Mouse (Mus musculus): ENCODE results near the gene Dusp9. TPM values are rescaled to one million over a fixed set of nuclear protein-coding genes. Genes with fewer than 3 reads are reported as not detected.

The Dusp9 gene
- polyA plus RNA-seq (2012; rRNA removed) = 0.45 and 0.60 TPM in 2 replicates

DNA sequence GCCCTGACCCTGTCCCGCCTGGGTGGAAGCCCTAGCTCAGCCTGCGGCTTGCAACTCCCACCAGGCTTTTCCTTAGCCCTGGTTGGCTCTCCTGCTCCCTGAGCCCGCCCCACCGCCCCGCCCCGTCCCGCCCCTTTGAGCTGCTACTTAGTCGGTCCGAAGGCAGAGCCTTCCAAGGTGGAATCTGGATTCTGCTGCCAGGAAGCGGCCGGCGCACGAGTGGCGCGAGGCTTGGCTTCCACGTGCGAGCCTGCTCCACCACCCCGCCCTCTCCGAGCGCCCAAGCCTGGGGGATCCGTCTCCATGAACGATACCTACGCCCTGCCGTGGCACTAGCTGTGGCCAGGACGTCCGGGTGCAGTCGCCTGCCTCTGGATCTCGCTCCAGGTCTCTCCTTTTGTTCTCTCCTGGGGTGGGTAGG, at the start of gene Dusp9:
TSS of gene Dusp9 (plus strand) at position 165 of the 421 bp plus-strand sequence.

DNA sequence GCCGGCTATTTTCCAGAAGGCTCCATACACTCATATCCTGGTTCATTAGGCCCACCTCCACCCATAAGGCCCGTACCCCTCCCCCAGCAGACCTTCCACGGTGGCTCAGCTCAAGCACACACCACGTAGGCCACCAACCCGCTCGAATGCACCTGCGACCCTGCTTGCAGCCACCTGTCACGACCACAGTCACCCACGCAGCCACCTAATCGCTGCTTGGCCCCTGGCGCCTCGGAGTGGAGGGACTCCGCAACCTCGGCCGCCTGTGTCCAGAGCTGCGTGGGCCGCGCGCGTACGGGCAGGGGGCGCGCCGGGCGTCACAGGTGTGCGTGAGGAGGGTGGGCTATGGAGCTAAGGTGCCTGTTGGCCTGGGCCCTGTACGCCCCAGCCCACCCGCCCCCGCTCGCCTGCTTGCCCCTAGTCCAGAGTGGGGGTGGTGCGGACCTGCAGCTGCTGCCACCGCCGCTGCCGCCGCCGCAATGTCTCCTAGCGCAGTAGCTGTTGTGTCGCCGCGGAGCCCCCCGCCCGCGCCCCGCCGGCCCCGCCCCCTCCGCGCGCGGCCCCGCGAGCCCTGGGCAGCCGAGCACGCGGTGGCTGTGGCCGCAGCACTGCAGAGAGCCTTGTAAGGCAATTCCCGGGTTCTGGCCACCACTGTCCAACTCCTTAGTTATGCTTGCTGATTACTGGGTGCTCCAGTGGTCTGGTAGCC, 20.5 kb downstream of the Dusp9 start, which contains the start of gene Pnck:
TSS of gene Pnck (minus strand) at position 543 of the 709 bp plus-strand sequence.

DNA sequence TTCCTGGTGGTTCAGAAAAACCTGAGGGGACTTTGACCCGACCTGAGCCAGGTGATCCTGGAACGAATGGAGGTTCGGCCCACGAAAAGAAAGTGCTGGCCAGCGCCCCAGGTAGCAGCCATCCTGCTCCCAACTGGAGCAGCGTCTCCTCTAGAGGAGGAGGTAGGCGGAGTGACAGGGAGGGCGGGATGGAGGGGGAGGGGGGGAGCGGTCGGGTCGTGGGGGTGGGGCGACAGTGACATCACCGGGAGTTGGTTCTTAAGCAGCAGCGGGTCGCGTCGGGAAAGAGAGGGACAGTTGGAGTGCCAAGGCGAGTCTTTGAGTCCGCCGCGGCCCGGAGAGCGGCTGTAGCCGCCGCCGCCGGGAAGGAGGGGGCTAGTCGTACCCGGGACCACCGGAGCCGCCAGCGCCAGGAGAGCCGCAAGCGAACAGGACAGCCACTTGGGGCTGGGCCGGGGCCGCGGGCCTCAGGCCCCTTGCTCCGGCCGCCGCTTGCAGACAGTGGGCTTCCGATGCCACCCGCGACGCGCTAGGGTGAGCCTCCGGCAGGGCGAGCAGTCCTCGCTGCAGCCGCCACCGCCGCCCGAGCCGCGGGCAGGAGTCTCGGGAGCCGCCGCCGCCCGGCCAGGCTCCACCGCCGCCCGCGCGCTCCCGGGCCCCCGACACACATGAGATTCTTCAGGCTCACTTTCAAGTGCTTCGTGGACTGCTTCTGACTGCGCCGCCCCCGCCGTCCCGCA, 33.8 kb downstream of the Dusp9 start, which contains the start of gene Slc6a8:
TSS of gene Slc6a8 (plus strand) at position 272 of the 740 bp plus-strand sequence.

Other genes with a start within 250 kb of the Dusp9 start
- not detected in 2 replicates for gene Gm18336, start 240.7 kb upstream of the Dusp9 start, polyA plus RNA-seq (2012; rRNA removed)
- 0.14 and 0.17 TPM in 2 replicates for gene Zfp92, start 228.3 kb upstream of the Dusp9 start, polyA plus RNA-seq (2012; rRNA removed)
- 0.19 and 0.22 TPM in 2 replicates for gene Trex2, start 204.1 kb upstream of the Dusp9 start, polyA plus RNA-seq (2012; rRNA removed)
- 8.2 and 9.0 TPM in 2 replicates for gene Haus7, start 180.4 kb upstream of the Dusp9 start, polyA plus RNA-seq (2012; rRNA removed)
- 151 and 173 TPM in 2 replicates for gene Bgn, start 155.8 kb upstream of the Dusp9 start, polyA plus RNA-seq (2012; rRNA removed)
- gene Atp2b3, start 136.3 kb upstream of the Dusp9 start, polyA plus RNA-seq (2012; rRNA removed) = 0.23 and 0.52 TPM in 2 replicates
- 11.9 and 12.3 TPM in 2 replicates for gene Pnck, start 20.7 kb downstream of the Dusp9 start, polyA plus RNA-seq (2012; rRNA removed)
- 338 and 507 TPM in 2 replicates for gene Slc6a8, start 33.7 kb downstream of the Dusp9 start, polyA plus RNA-seq (2012; rRNA removed)
- gene Bcap31, start 76.8 kb downstream of the Dusp9 start, polyA plus RNA-seq (2012; rRNA removed) = 30.8 and 33.1 TPM in 2 replicates
- gene Abcd1, start 77.2 kb downstream of the Dusp9 start, polyA plus RNA-seq (2012; rRNA removed) = 34.5 and 35.6 TPM in 2 replicates
- gene Plxnb3, start 117.7 kb downstream of the Dusp9 start, polyA plus RNA-seq (2012; rRNA removed) = 1.2 TPM in 2 replicates
- 8.0 and 8.7 TPM in 2 replicates for gene Srpk3, start 135.0 kb downstream of the Dusp9 start, polyA plus RNA-seq (2012; rRNA removed)
- 200 and 216 TPM in 2 replicates for gene Idh3g, start 147.5 kb downstream of the Dusp9 start, polyA plus RNA-seq (2012; rRNA removed)
- gene Ssr4, start 147.6 kb downstream of the Dusp9 start, polyA plus RNA-seq (2012; rRNA removed) = 280 and 324 TPM in 2 replicates
- 2.6 and 2.7 TPM in 2 replicates for gene Pdzd4, start 185.6 kb downstream of the Dusp9 start, polyA plus RNA-seq (2012; rRNA removed)